Mouse (Mus musculus): Measurements from ENCODE around the gene Gpd1. TPM values are rescaled to one million over a fixed set of nuclear protein-coding genes. Genes with fewer than 3 reads are reported as not detected.
A peak's percentile ranks its signal among the peaks of the same experiment; 100 is the strongest.

Gpd1 gene
- polyA plus RNA-seq, 1 experiment, result 114 TPM

GRCm38 (mm10) chr15:99715982-99716746 lies 1.2 kb upstream of the Gpd1 start:
- no peak overlapping the region for H3K4me3 ChIP-seq (replicated peaks; ENCODE audit: extremely low read depth, low read depth, low read length)
- 61% methylated on average over 11 of the region's 11 CpGs for WGBS

GRCm38 (mm10) chr15:99716814-99717213 lies 501 bp upstream of the Gpd1 start:
- Histone ChIP-seq H3K4me3 (replicated peaks; ENCODE audit: extremely low read depth, low read depth, low read length) (no peak overlapping the region), H3K4me1 (ENCODE audit: control insufficient read depth, insufficient read depth, low read length) (no peaks in the 10 kb centered on the region)
- no peak for TF ChIP-seq POLR2A (IDR thresholded peaks at IDR 0.05; ENCODE audit: borderline replicate concordance, extremely low read depth, low read depth, low read length)
- no peak for TF ChIP-seq CTCF (IDR thresholded peaks at IDR 0.05; ENCODE audit: insufficient read depth, low read length)
- WGBS, result 92% methylated on average over 12 of the region's 12 CpGs
- DNase-seq, result no peak

More at GRCm38 (mm10) chr15:99715982-99716746, 1.2 kb upstream of the Gpd1 start:
- TF ChIP-seq CTCF (IDR thresholded peaks at IDR 0.05; ENCODE audit: insufficient read depth, low read length) (no peak), POLR2A (IDR thresholded peaks at IDR 0.05; ENCODE audit: borderline replicate concordance, extremely low read depth, low read depth, low read length) (no peak)
- DNase-seq, result no peak
- H3K4me1 ChIP-seq (ENCODE audit: control insufficient read depth, insufficient read depth, low read length), result no peaks in the 10 kb centered on the region

GRCm38 (mm10) chr15:99718461-99719021 lies 1.2 kb downstream of the Gpd1 start:
- Histone ChIP-seq H3K4me3 (replicated peaks; ENCODE audit: extremely low read depth, low read depth, low read length) (no peak overlapping the region), H3K4me1 (ENCODE audit: control insufficient read depth, insufficient read depth, low read length) (peaks cover 7% of the 10 kb centered on the region; the same call in 1 of the 2 replicates)
- no peak for TF ChIP-seq CTCF (IDR thresholded peaks at IDR 0.05; ENCODE audit: insufficient read depth, low read length)
- no peak for TF ChIP-seq POLR2A (IDR thresholded peaks at IDR 0.05; ENCODE audit: borderline replicate concordance, extremely low read depth, low read depth, low read length)
- no peak for DNase-seq
- WGBS, result 76% methylated on average over 9 of the region's 9 CpGs

- no peak overlapping the region for H3K4me3 ChIP-seq (replicated peaks; ENCODE audit: extremely low read depth, low read depth, low read length)
- no peak for DNase-seq
- TF ChIP-seq CTCF (IDR thresholded peaks at IDR 0.05; ENCODE audit: insufficient read depth, low read length), result no peak
- no peak for TF ChIP-seq POLR2A (IDR thresholded peaks at IDR 0.05; ENCODE audit: borderline replicate concordance, extremely low read depth, low read depth, low read length)
- peaks cover 13% of the 10 kb centered on the region for H3K4me1 ChIP-seq (ENCODE audit: control insufficient read depth, insufficient read depth, low read length)
- 72% methylated on average over 8 of the region's 8 CpGs for WGBS
Observed at GRCm38 (mm10) chr15:99719865-99720264, 2.5 kb downstream of the Gpd1 start.

GRCm38 (mm10) chr15:99721921-99722743 lies 4.8 kb downstream of the Gpd1 start:
- no peak overlapping the region for H3K4me3 ChIP-seq (replicated peaks; ENCODE audit: extremely low read depth, low read depth, low read length)
- TF ChIP-seq POLR2A (IDR thresholded peaks at IDR 0.05; ENCODE audit: borderline replicate concordance, extremely low read depth, low read depth, low read length), result no peak
- TF ChIP-seq CTCF (IDR thresholded peaks at IDR 0.05; ENCODE audit: insufficient read depth, low read length), result no peak
- DNase-seq, result no peak
- peaks cover 17% of the 10 kb centered on the region for H3K4me1 ChIP-seq (ENCODE audit: control insufficient read depth, insufficient read depth, low read length)
- WGBS, result 80% methylated on average over 25 of the region's 25 CpGs

- no peak overlapping the region for H3K4me3 ChIP-seq (replicated peaks; ENCODE audit: extremely low read depth, low read depth, low read length)
- 57% methylated on average over 10 of the region's 10 CpGs for WGBS
- TF ChIP-seq POLR2A (IDR thresholded peaks at IDR 0.05; ENCODE audit: borderline replicate concordance, extremely low read depth, low read depth, low read length), result no peak
- TF ChIP-seq CTCF (IDR thresholded peaks at IDR 0.05; ENCODE audit: insufficient read depth, low read length), result no peak
- no peak for DNase-seq
- peaks cover 17% of the 10 kb centered on the region for H3K4me1 ChIP-seq (ENCODE audit: control insufficient read depth, insufficient read depth, low read length)
Observed at GRCm38 (mm10) chr15:99723120-99723514, 5.8 kb downstream of the Gpd1 start.

GRCm38 (mm10) chr15:99723515-99724291 lies 6.4 kb downstream of the Gpd1 start:
- TF ChIP-seq CTCF (IDR thresholded peaks at IDR 0.05; ENCODE audit: insufficient read depth, low read length) (no peak), POLR2A (IDR thresholded peaks at IDR 0.05; ENCODE audit: borderline replicate concordance, extremely low read depth, low read depth, low read length) (peak; percentile 34; the same call in 1 of the 2 replicates)
- Histone ChIP-seq H3K4me1 (ENCODE audit: control insufficient read depth, insufficient read depth, low read length) (peaks cover 17% of the 10 kb centered on the region), H3K4me3 (replicated peaks; ENCODE audit: extremely low read depth, low read depth, low read length) (no peak overlapping the region)
- DNase-seq, result peak; percentile 66
- WGBS, result 14% methylated on average over 11 of the region's 11 CpGs

- H3K4me3 ChIP-seq (replicated peaks; ENCODE audit: extremely low read depth, low read depth, low read length), result no peak overlapping the region
- 5% methylated on average over 16 of the region's 16 CpGs for WGBS
- DNase-seq, result peak; percentile 64
Observed at GRCm38 (mm10) chr15:99724292-99725021, 7.1 kb downstream of the Gpd1 start.

More at GRCm38 (mm10) chr15:99724292-99725021, 7.1 kb downstream of the Gpd1 start:
- TF ChIP-seq CTCF (IDR thresholded peaks at IDR 0.05; ENCODE audit: insufficient read depth, low read length) (peak; percentile 41; the same call in 1 of the 2 replicates), POLR2A (IDR thresholded peaks at IDR 0.05; ENCODE audit: borderline replicate concordance, extremely low read depth, low read depth, low read length) (no peak)
- peaks cover 17% of the 10 kb centered on the region for H3K4me1 ChIP-seq (ENCODE audit: control insufficient read depth, insufficient read depth, low read length)
